Mouse (Mus musculus): ENCODE data around the gene Tm7sf2. TPM values are rescaled to one million over a fixed set of nuclear protein-coding genes. Genes with fewer than 3 reads are reported as not detected.

The Tm7sf2 gene
- total RNA-seq, 2 experiments from 2014 or later, result 28.2 to 29.1 TPM

GRCm38 (mm10) chr19:6015511-6016315 lies 52.5 kb downstream of the Tm7sf2 start, which contains the start of gene Capn1:
TSS of gene Capn1 (minus strand) at chr19:6015897.
- peak; percentile 74 to 81 for DNase-seq (ENCODE audit: low spot score in 2 of 2)
- intact Hi-C loops (cut with DNase I), result loop anchor here (5.0 kb wide), 1 partner anchor 93 kb away; the partner anchor contains the start of gene Cdc42ep2

- intact Hi-C loops (cut with DNase I), result loop anchor here (5.0 kb wide), 1 partner anchor 93 kb away; the partner anchor contains the start of gene Cdc42ep2
- peak in 1 of 2 experiments; percentile 18 for DNase-seq (ENCODE audit: low spot score in 2 of 2)
Measured at GRCm38 (mm10) chr19:6014991-6015510, 53.1 kb downstream of the Tm7sf2 start.

- no peak for DNase-seq (ENCODE audit: low spot score in 2 of 2)
- intact Hi-C loops (cut with DNase I), result no loop called here
Measured at GRCm38 (mm10) chr19:6013691-6014090, 54.5 kb downstream of the Tm7sf2 start.

Small RNA genes lying within 50 kb of the gene (microRNA-seq; reads per million reads assigned to microRNA genes)
- 2.8 reads per million, percentile 5 among the genes with 10 or more reads in this experiment for gene Mir6988

Other genes starting within 250 kb of the Tm7sf2 start
- 10 to 100 TPM; 11.6 to 13.3 TPM for gene Frmd8, start 193.1 kb downstream of the Tm7sf2 start, total RNA-seq (2021)
- 1 to 10 TPM; 3.0 to 4.1 TPM for gene Slc25a45, start 190.6 kb downstream of the Tm7sf2 start, total RNA-seq (2021)
- gene Tigd3, start 174.2 kb downstream of the Tm7sf2 start, total RNA-seq (2021), result 1 to 10 TPM; 4.3 to 4.5 TPM
- 10 to 100 TPM; 77.5 to 96.5 TPM for gene Dpf2, start 155.4 kb downstream of the Tm7sf2 start, total RNA-seq (2021)
- 1 to 10 TPM; 5.5 to 8.3 TPM for gene Cdc42ep2, start 143.6 kb downstream of the Tm7sf2 start, total RNA-seq (2021)
- 1 to 10 TPM; 4.6 to 5.5 TPM for gene Pola2, start 104.2 kb downstream of the Tm7sf2 start, total RNA-seq (2021)
- gene Slc22a20, start 82.2 kb downstream of the Tm7sf2 start, total RNA-seq (2021), result not detected
- gene Capn1, start 52.5 kb downstream of the Tm7sf2 start, total RNA-seq (2021), result 10 to 100 TPM; 19.6 to 20.9 TPM
- gene Syvn1, start 21.8 kb downstream of the Tm7sf2 start, total RNA-seq (2021), result 10 to 100 TPM; 40.8 to 51.8 TPM
- 10 to 100 TPM; 40.5 to 45.1 TPM for gene Mrpl49, start 10.6 kb downstream of the Tm7sf2 start, total RNA-seq (2021)
- 100 to 1,000 TPM; 637 to 694 TPM for gene Fau, start 10.5 kb downstream of the Tm7sf2 start, total RNA-seq (2021)
- 10 to 100 TPM; 35.5 to 40.7 TPM for gene Znhit2, start 7.2 kb downstream of the Tm7sf2 start, total RNA-seq (2021)
- gene Vps51, start 8.9 kb upstream of the Tm7sf2 start, total RNA-seq (2021), result 10 to 100 TPM; 83.9 to 87.0 TPM
- gene Tmem262, start 11.7 kb upstream of the Tm7sf2 start, total RNA-seq (2021), result not detected
- gene Gm28374, start 13.9 kb upstream of the Tm7sf2 start, total RNA-seq (2021), result under 1 TPM; 0.72 to 0.84 TPM
- gene Zfpl1, start 16.6 kb upstream of the Tm7sf2 start, total RNA-seq (2021), result 10 to 100 TPM; 36.9 to 41.3 TPM
- not detected for gene Cdca5, start 16.6 kb upstream of the Tm7sf2 start, total RNA-seq (2021)
- gene AC131692.1, start 26.0 kb upstream of the Tm7sf2 start, total RNA-seq (2021), result not detected
- under 1 TPM in 1 of 2 experiments, not detected in 1; 0.20 TPM for gene Naaladl1, start 37.4 kb upstream of the Tm7sf2 start, total RNA-seq (2021)
- 10 to 100 TPM; 18.3 to 27.5 TPM for gene Sac3d1, start 50.3 kb upstream of the Tm7sf2 start, total RNA-seq (2021)
- gene Snx15, start 59.9 kb upstream of the Tm7sf2 start, total RNA-seq (2021), result 10 to 100 TPM; 43.7 to 43.8 TPM
- gene Batf2, start 72.6 kb upstream of the Tm7sf2 start, total RNA-seq (2021), result under 1 TPM; 0.30 to 0.72 TPM
- 10 to 100 TPM; 73.3 to 87.5 TPM for gene Arl2, start 73.2 kb upstream of the Tm7sf2 start, total RNA-seq (2021)
- gene Majin, start 116.0 kb upstream of the Tm7sf2 start, total RNA-seq (2021), result under 1 TPM in 1 of 2 experiments, not detected in 1; 0.32 TPM
- gene Gpha2, start 158.0 kb upstream of the Tm7sf2 start, total RNA-seq (2021), result not detected
- 100 to 1,000 TPM; 160 to 173 TPM for gene Ppp2r5b, start 167.5 kb upstream of the Tm7sf2 start, total RNA-seq (2021)
- gene Atg2a, start 173.3 kb upstream of the Tm7sf2 start, total RNA-seq (2021), result 10 to 100 TPM; 32.3 to 39.4 TPM
- gene Ehd1, start 208.4 kb upstream of the Tm7sf2 start, total RNA-seq (2021), result 10 to 100 TPM; 38.2 to 42.2 TPM
- gene Cdc42bpg, start 238.1 kb upstream of the Tm7sf2 start, total RNA-seq (2021), result 1 to 10 TPM; 3.3 to 3.4 TPM